Comparison of ENCODE assay signal across 8 mouse cellular contexts in the genomic region with DNA sequence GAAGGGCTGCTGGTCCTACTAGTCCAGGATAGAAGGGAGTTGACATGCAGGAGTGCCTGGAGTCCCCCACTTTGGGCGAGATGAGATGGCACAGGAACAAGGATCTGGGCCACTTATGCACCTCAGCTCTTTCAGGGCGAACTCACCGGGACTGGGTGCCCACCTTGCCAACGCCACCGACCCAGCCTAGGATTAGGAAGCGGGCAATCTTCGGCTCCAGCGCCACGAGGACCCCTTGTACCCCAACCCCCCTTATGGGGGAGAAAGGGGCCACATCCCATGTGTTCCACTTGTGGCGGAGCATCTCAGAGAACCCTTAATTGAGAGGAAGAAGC. TPM values are rescaled to one million over a fixed set of nuclear protein-coding genes. Genes with fewer than 3 reads are reported as not detected.
DNase-seq lines count a peak whose midpoint lies in the region; ATAC-seq and TF ChIP-seq lines count a peak whose summit lies in the region.

No protein-coding gene starts in this region.

- TF ChIP-seq POLR2A in limb, embryonic 14.5 days (IDR thresholded peaks at IDR 0.05; ENCODE audit: borderline replicate concordance, extremely low read depth, insufficient read depth, insufficient read length): no peak
- no peak for TF ChIP-seq POLR2A in olfactory bulb, adult 2 months (IDR thresholded peaks at IDR 0.05; ENCODE audit: insufficient read depth, low read depth, low read length)

- no peak for DNase-seq in lung, embryonic 14.5 days
- no peak for DNase-seq in lung, postnatal 36 days
- DNase-seq in forebrain, embryonic 14.5 days (ENCODE audit: low spot score): no peak
- DNase-seq in limb, embryonic 14.5 days (ENCODE audit: low spot score): no peak
- no peak for DNase-seq in urinary bladder, adult 2 months (ENCODE audit: low spot score)
- no peak for DNase-seq in ovary, postnatal 14 days (ENCODE audit: low spot score)

- H3K4me2 ChIP-seq in lung, embryonic 14.5 days: peak overlapping the region; percentile 80
- H3K4me2 ChIP-seq in forebrain, embryonic 14.5 days (ENCODE audit: low read length): peak overlapping the region; percentile 60
- peak overlapping the region; percentile 92 for H3K4me2 ChIP-seq in limb, embryonic 14.5 days (replicated peaks; ENCODE audit: low read depth, low read length, severe bottlenecking)

- no peaks in the 10 kb centered on the region for H3K4me1 ChIP-seq in lung, embryonic 14.5 days (ENCODE audit: insufficient read depth)
- no peaks in the 10 kb centered on the region for H3K4me1 ChIP-seq in forebrain, embryonic 14.5 days (ENCODE audit: control insufficient read depth, insufficient read depth, low read length)
- H3K4me1 ChIP-seq in limb, embryonic 14.5 days (ENCODE audit: control insufficient read depth, insufficient read depth, low read length): peaks cover 14% of the 10 kb centered on the region
- peaks cover 17% of the 10 kb centered on the region for H3K4me1 ChIP-seq in olfactory bulb, adult 2 months (ENCODE audit: control insufficient read depth, insufficient read depth, low read length)

- H3K27ac ChIP-seq in lung, embryonic 14.5 days (ENCODE audit: low read depth): no peak overlapping the region
- H3K27ac ChIP-seq in forebrain, embryonic 14.5 days (ENCODE audit: low read depth, low read length): no peak overlapping the region
- no peak overlapping the region for H3K27ac ChIP-seq in limb, embryonic 14.5 days (replicated peaks; ENCODE audit: low read depth, low read length)
- no peak overlapping the region for H3K27ac ChIP-seq in olfactory bulb, adult 2 months (ENCODE audit: insufficient read depth, low read depth, low read length)

- H3K4me3 ChIP-seq in lung, embryonic 14.5 days (ENCODE audit: low read depth, low read length): peak overlapping the region; percentile 54
- peak overlapping the region; percentile 36 for H3K4me3 ChIP-seq in forebrain, embryonic 14.5 days (ENCODE audit: low read depth, low read length)
- H3K4me3 ChIP-seq in limb, embryonic 14.5 days (replicated peaks; ENCODE audit: low read length): peak overlapping the region; percentile 64
- peak overlapping the region; percentile 36 for H3K4me3 ChIP-seq in olfactory bulb, adult 2 months (ENCODE audit: insufficient read depth, low read depth, low read length)

- H3K9ac ChIP-seq in lung, embryonic 14.5 days: peak overlapping the region; percentile 52
- no peak overlapping the region for H3K9ac ChIP-seq in forebrain, embryonic 14.5 days (ENCODE audit: low read length)
- H3K9ac ChIP-seq in limb, embryonic 14.5 days (ENCODE audit: low read depth, low read length, severe bottlenecking): peak overlapping the region; percentile 59

- H3K36me3 ChIP-seq in lung, embryonic 14.5 days (ENCODE audit: insufficient read depth): no peaks in the 10 kb centered on the region
- no peaks in the 10 kb centered on the region for H3K36me3 ChIP-seq in forebrain, embryonic 14.5 days (ENCODE audit: control insufficient read depth, insufficient read depth, low read length)
- no peaks in the 10 kb centered on the region for H3K36me3 ChIP-seq in limb, embryonic 14.5 days (ENCODE audit: control insufficient read depth, insufficient read depth, low read length)

- H3K27me3 ChIP-seq in lung, embryonic 14.5 days (ENCODE audit: insufficient read depth, low read length): peaks cover 44% of the 10 kb centered on the region
- peaks cover 54% of the 10 kb centered on the region for H3K27me3 ChIP-seq in forebrain, embryonic 14.5 days (replicated peaks; ENCODE audit: control insufficient read depth, insufficient read depth, low read length)
- H3K27me3 ChIP-seq in limb, embryonic 14.5 days (ENCODE audit: control insufficient read depth, insufficient read depth, low read length): 0 out of 2 replicates have a peak, but pooled peaks cover 8% of the 10 kb centered on the region

- whole genome bisulfite sequencing in lung, embryonic 14.5 days: under 1% methylated on average over 10 of the region's 10 CpGs
- WGBS in forebrain, embryonic 14.5 days: 5% methylated on average over 10 of the region's 10 CpGs
- WGBS in limb, embryonic 14.5 days: 2% methylated on average over 10 of the region's 10 CpGs
- 3% methylated on average over 10 of the region's 10 CpGs for WGBS in olfactory bulb, adult 2 months

- H3K9me3 ChIP-seq in lung, embryonic 14.5 days (ENCODE audit: low read depth, low read length): no peaks in the 10 kb centered on the region
- no peaks in the 10 kb centered on the region for H3K9me3 ChIP-seq in forebrain, embryonic 14.5 days (replicated peaks; ENCODE audit: control insufficient read depth, low read length)
- H3K9me3 ChIP-seq in limb, embryonic 14.5 days (ENCODE audit: control insufficient read depth, low read length): no peaks in the 10 kb centered on the region

- ATAC-seq in lung, embryonic 14.5 days (ENCODE audit: insufficient read depth): peak; percentile 13; the same call in 1 of the 2 replicates
- no peak for ATAC-seq in forebrain, embryonic 14.5 days
- ATAC-seq in limb, embryonic 14.5 days (ENCODE audit: low FRiP score, low read depth): no peak
- ATAC-seq in granulocyte monocyte progenitor cell, adult 5-6 weeks (replicated peaks; ENCODE audit: poor library complexity, severe bottlenecking): no peak

- TF ChIP-seq CTCF in lung, embryonic 14.5 days (IDR thresholded peaks at IDR 0.05; ENCODE audit: low read depth): no peak
- TF ChIP-seq CTCF in olfactory bulb, adult 2 months (IDR thresholded peaks at IDR 0.05; ENCODE audit: insufficient read depth, low read depth, low read length): no peak

RNA-seq across cellular contexts. Expression of gene Smoc2, which starts 0.6 kb away (rescaled TPM):
- 78.5 and 92.5 TPM in 2 replicates for polyA plus RNA-seq in lung, embryonic 14.5 days (2014; fragmentation: Nextera tagmentation; extraction: Ambion mirVana)
- polyA plus RNA-seq in forebrain, embryonic 14.5 days (2014; fragmentation: Nextera tagmentation; extraction: Ambion mirVana): 1.3 and 2.2 TPM in 2 replicates
- polyA plus RNA-seq in limb, embryonic 14.5 days (2012; rRNA removed): 152 and 158 TPM in 2 replicates
- polyA plus RNA-seq in limb, embryonic 14.5 days (2014; fragmentation: Nextera tagmentation; extraction: Ambion mirVana): 168 and 173 TPM in 2 replicates
- polyA plus RNA-seq in olfactory bulb, adult 2 months (2012; ENCODE audit: insufficient read depth, insufficient read length, low replicate concordance, missing spikeins): not detected in 2 replicates
- polyA plus RNA-seq in urinary bladder, adult 2 months (2012; rRNA removed): 129 and 144 TPM in 2 replicates
- total RNA-seq in granulocyte monocyte progenitor cell, adult 5-6 weeks (2014; fragmentation: Nextera tagmentation): not detected in 2 replicates
- total RNA-seq in granulocyte monocyte progenitor cell, adult 5-6 weeks (2017): not detected in 2 replicates

Comparison
In these comparisons a context has a peak if more than half of its experiments do, and no peak if none do; other contexts are left out.
1. RNA of gene Smoc2, which starts 0.6 kb away (polyA plus RNA-seq): 152 to 173 TPM in limb, embryonic 14.5 days, 129 to 144 TPM in urinary bladder, adult 2 months and 78.5 to 92.5 TPM in lung, embryonic 14.5 days; 1.3 to 2.2 TPM in forebrain, embryonic 14.5 days and not detected in olfactory bulb, adult 2 months; every median in the first group is over 10 times any median in the second.
2. Peak in every context shown above with its lines, with median percentiles within 50 percentile points of each other: H3K4me2 ChIP-seq and H3K4me3 ChIP-seq.